Mouse (Mus musculus) ES-Bruce4 (cell line): Measurements from ENCODE around the gene G0s2. TPM values are rescaled to one million over a fixed set of nuclear protein-coding genes. Genes with fewer than 3 reads are reported as not detected.

Experiments
- H3K27ac ChIP-seq: 2 replicates; pipeline ENCODE4 v1.5.1; 2012; ENCODE audit warnings: low read length, inconsistent platforms; ENCODE audit not compliant: insufficient read depth
- H3K27me3 ChIP-seq: 2 replicates; pipeline ENCODE4 v1.6.1; 2012; ENCODE audit warnings: mild to moderate bottlenecking, low read length, inconsistent platforms; ENCODE audit not compliant: control insufficient read depth, poor library complexity, insufficient read depth, severe bottlenecking
- H3K36me3 ChIP-seq: 2 replicates; pipeline ENCODE4 v1.6.1; 2012; ENCODE audit warnings: inconsistent platforms, mild to moderate bottlenecking, low read length, moderate library complexity; ENCODE audit not compliant: control insufficient read depth, poor library complexity, insufficient read depth, severe bottlenecking
- H3K4me1 ChIP-seq: one replicate; pipeline ENCODE4 v1.8.1; 2011; ENCODE audit warnings: low read length; ENCODE audit not compliant: control insufficient read depth, insufficient read depth
- H3K4me3 ChIP-seq: 2 replicates; pipeline ENCODE4 v1.5.1; 2011; ENCODE audit warnings: low read depth, mild to moderate bottlenecking, low read length
- H3K9ac ChIP-seq: 2 replicates; pipeline ENCODE4 v1.6.1; 2012; ENCODE audit warnings: low read depth, mild to moderate bottlenecking, inconsistent platforms; ENCODE audit not compliant: poor library complexity, severe bottlenecking
- H3K9me3 ChIP-seq: replicated peaks from 2 replicates; pipeline ENCODE4 v1.6.1; 2012; ENCODE audit warnings: mild to moderate bottlenecking, low read length, inconsistent platforms; ENCODE audit not compliant: control insufficient read depth, poor library complexity, insufficient read depth, severe bottlenecking
- CTCF ChIP-seq: IDR thresholded peaks from one replicate; pipeline ENCODE4 v1.8.1; 2011; ENCODE audit warnings: low read depth, low read length
- EP300 ChIP-seq: IDR thresholded peaks from 2 replicates; pipeline ENCODE4 v1.6.1; 2011; ENCODE audit warnings: low read depth, low read length; ENCODE audit not compliant: insufficient read depth
- POLR2A ChIP-seq: IDR thresholded peaks from one replicate; pipeline ENCODE4 v1.8.1; 2011; ENCODE audit warnings: low read length; ENCODE audit not compliant: insufficient read depth
- polyA plus RNA-seq: library from polyadenylated mRNA; stranded (reverse); fragments of >200 nt; gene quantifications from 2 replicates; pipeline ENCODE4 v1.2.4, GENCODE M21; 2011; ENCODE audit warnings: low read depth; ENCODE audit not compliant: missing spikeins, insufficient read depth, insufficient read length

G0s2 gene
- polyA plus RNA-seq, 1 experiment = not detected

GRCm38 (mm10) chr1:193252616-193253015 lies 20.4 kb downstream of the G0s2 start:
- no peak for TF ChIP-seq CTCF
- TF ChIP-seq POLR2A = no peak
- TF ChIP-seq EP300 = no peak
- H3K27me3 ChIP-seq = no peaks in the 10 kb centered on the region
- no peak overlapping the region for H3K4me3 ChIP-seq
- H3K9ac ChIP-seq = no peak overlapping the region
- no peaks in the 10 kb centered on the region for H3K36me3 ChIP-seq
- no peak overlapping the region for H3K27ac ChIP-seq
- H3K4me1 ChIP-seq = no peaks in the 10 kb centered on the region
- H3K9me3 ChIP-seq = no peaks in the 10 kb centered on the region

- H3K4me3 ChIP-seq = no peak overlapping the region
- H3K27me3 ChIP-seq = no peaks in the 10 kb centered on the region
- H3K36me3 ChIP-seq = no peaks in the 10 kb centered on the region
- TF ChIP-seq CTCF = no peak
- no peak for TF ChIP-seq EP300
- no peak for TF ChIP-seq POLR2A
- no peaks in the 10 kb centered on the region for H3K4me1 ChIP-seq
- H3K9ac ChIP-seq = no peak overlapping the region
- H3K9me3 ChIP-seq = no peaks in the 10 kb centered on the region
- no peak overlapping the region for H3K27ac ChIP-seq
Measured at GRCm38 (mm10) chr1:193251386-193251785, 21.6 kb downstream of the G0s2 start.

- Histone ChIP-seq H3K4me3 (no peak overlapping the region), H3K9me3 (no peaks in the 10 kb centered on the region), H3K36me3 (no peaks in the 10 kb centered on the region), H3K9ac (no peak overlapping the region), H3K4me1 (no peaks in the 10 kb centered on the region), H3K27ac (no peak overlapping the region), H3K27me3 (no peaks in the 10 kb centered on the region)
- TF ChIP-seq EP300 (no peak), POLR2A (no peak), CTCF (no peak)
Measured at GRCm38 (mm10) chr1:193250026-193250425, 23.0 kb downstream of the G0s2 start.

GRCm38 (mm10) chr1:193244235-193244634 lies 28.8 kb downstream of the G0s2 start:
- no peak for TF ChIP-seq CTCF
- no peak for TF ChIP-seq POLR2A
- Histone ChIP-seq H3K27me3 (no peaks in the 10 kb centered on the region), H3K9ac (no peak overlapping the region), H3K27ac (no peak overlapping the region), H3K4me1 (no peaks in the 10 kb centered on the region), H3K36me3 (no peaks in the 10 kb centered on the region), H3K9me3 (no peaks in the 10 kb centered on the region), H3K4me3 (no peak overlapping the region)

GRCm38 (mm10) chr1:193243571-193244193 lies 29.3 kb downstream of the G0s2 start:
- TF ChIP-seq POLR2A (no peak), EP300 (no peak)
- H3K36me3 ChIP-seq = no peaks in the 10 kb centered on the region
- H3K27me3 ChIP-seq = no peaks in the 10 kb centered on the region
- no peak overlapping the region for H3K27ac ChIP-seq
- H3K9me3 ChIP-seq = no peaks in the 10 kb centered on the region
- no peaks in the 10 kb centered on the region for H3K4me1 ChIP-seq
- no peak overlapping the region for H3K4me3 ChIP-seq
- no peak overlapping the region for H3K9ac ChIP-seq

GRCm38 (mm10) chr1:193242863-193243262 lies 30.2 kb downstream of the G0s2 start:
- Histone ChIP-seq H3K27ac (no peak overlapping the region), H3K9ac (no peak overlapping the region), H3K9me3 (no peaks in the 10 kb centered on the region), H3K36me3 (no peaks in the 10 kb centered on the region), H3K27me3 (no peaks in the 10 kb centered on the region), H3K4me3 (no peak overlapping the region), H3K4me1 (no peaks in the 10 kb centered on the region)
- no peak for TF ChIP-seq CTCF
- no peak for TF ChIP-seq EP300
- TF ChIP-seq POLR2A = no peak
